Mouse (Mus musculus): ENCODE data around the gene Ptch1. TPM values are rescaled to one million over a fixed set of nuclear protein-coding genes. Genes with fewer than 3 reads are reported as not detected.
A peak's percentile ranks its signal among the peaks of the same experiment; 100 is the strongest.

Gene Ptch1
- total RNA-seq, 1 experiment = 21.6 TPM

DNA sequence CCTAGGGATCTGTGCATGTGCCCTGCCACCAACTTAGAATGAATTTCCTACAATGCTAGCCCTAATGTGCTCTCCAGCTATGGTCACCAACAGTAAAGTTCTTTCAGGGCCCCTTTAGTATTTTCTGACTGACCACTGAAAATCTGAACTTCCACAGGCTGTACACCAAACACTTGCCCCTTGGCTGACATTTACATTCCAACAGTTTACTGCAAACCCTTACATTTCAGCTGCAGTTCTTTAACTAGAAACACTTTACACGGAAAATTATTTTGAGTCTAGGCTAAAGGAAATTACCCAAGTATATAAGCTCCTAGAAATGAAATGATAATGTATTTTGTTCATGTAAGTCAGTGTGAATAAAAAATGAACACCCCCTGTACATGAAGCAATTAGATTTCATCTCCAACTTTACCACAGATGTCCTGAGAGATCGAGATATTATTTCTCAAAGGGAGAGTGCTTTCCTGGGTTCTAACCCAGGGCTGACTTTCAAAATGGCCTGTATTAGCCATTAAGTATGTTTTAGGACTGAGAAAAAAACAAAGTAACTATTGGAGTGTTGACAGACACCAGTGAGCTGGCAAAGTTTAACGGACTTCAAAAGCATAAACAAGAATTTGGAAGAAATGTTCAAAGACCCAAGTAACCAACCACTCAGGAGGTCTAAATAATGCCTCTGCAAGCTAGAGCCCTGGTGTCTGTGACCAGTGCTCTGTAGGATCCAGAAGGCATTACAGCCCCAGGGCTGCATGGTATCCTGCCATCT, 43.6 kb downstream of the Ptch1 start:
- Histone ChIP-seq H3K9me3 (ENCODE audit: control insufficient read depth, insufficient read depth, low read depth, low read length) (no peaks in the 10 kb centered on the region), H3K4me1 (ENCODE audit: control insufficient read depth in 2 of 2, insufficient read depth in 2 of 2, low read length in 2 of 2, poor library complexity in 1 of 2) (peaks cover 28 to 31% of the 10 kb centered on the region in 2 experiments), H3K27ac (ENCODE audit: insufficient read depth, low read depth, low read length, poor library complexity, severe bottlenecking) (peak overlapping the region; percentile 82), H3K36me3 (ENCODE audit: control insufficient read depth, insufficient read depth, low read length, poor library complexity, severe bottlenecking) (peaks cover 38% of the 10 kb centered on the region), H3K4me3 (ENCODE audit: insufficient read depth in 1 of 2, low read depth in 1 of 2, low read length in 2 of 2, poor library complexity in 1 of 2, severe bottlenecking in 1 of 2) (peak overlapping the region in 1 of 2 experiments; percentile 35; a peak in 2 of 4 replicates), H3K9ac (ENCODE audit: insufficient read depth, low read depth, low read length, poor library complexity, severe bottlenecking) (no peak overlapping the region)
- no peak for TF ChIP-seq ZC3H11A (IDR thresholded peaks at IDR 0.05; ENCODE audit: borderline replicate concordance, low read depth, low read length)
- no peak for TF ChIP-seq HCFC1 (IDR thresholded peaks at IDR 0.05; ENCODE audit: borderline replicate concordance, insufficient read depth, low read length)
- no peak for TF ChIP-seq MAFK (IDR thresholded peaks at IDR 0.05; ENCODE audit: insufficient read depth, low read depth, low read length)
- TF ChIP-seq CHD2 (IDR thresholded peaks at IDR 0.05; ENCODE audit: low read depth, low read length) = no peak
- in situ Hi-C loops (cut with MboI; ENCODE audit: low sequenced_read_pairs in 2 of 2, unreplicated experiment in 2 of 2) = no loop called here
- no peak for DNase-seq (ENCODE audit: low read depth, low spot score)

- no peak for DNase-seq (ENCODE audit: low read depth, low spot score)
- no peak for TF ChIP-seq ZC3H11A (IDR thresholded peaks at IDR 0.05; ENCODE audit: borderline replicate concordance, low read depth, low read length)
- TF ChIP-seq ZNF384 (IDR thresholded peaks at IDR 0.05; ENCODE audit: low read depth, low read length) = no peak
- no peak for TF ChIP-seq CHD2 (IDR thresholded peaks at IDR 0.05; ENCODE audit: low read depth, low read length)
- no peak for TF ChIP-seq MAFK (IDR thresholded peaks at IDR 0.05; ENCODE audit: insufficient read depth, low read depth, low read length)
- TF ChIP-seq HCFC1 (IDR thresholded peaks at IDR 0.05; ENCODE audit: borderline replicate concordance, insufficient read depth, low read length) = no peak
- H3K9ac ChIP-seq (ENCODE audit: insufficient read depth, low read depth, low read length, poor library complexity, severe bottlenecking) = no peak overlapping the region
- H3K4me1 ChIP-seq (ENCODE audit: control insufficient read depth in 2 of 2, insufficient read depth in 2 of 2, low read length in 2 of 2, poor library complexity in 1 of 2) = peaks cover 25 to 33% of the 10 kb centered on the region in 2 experiments
- H3K27ac ChIP-seq (ENCODE audit: insufficient read depth, low read depth, low read length, poor library complexity, severe bottlenecking) = peak overlapping the region; percentile 42; the same call in 1 of the 2 replicates
- H3K9me3 ChIP-seq (ENCODE audit: control insufficient read depth, insufficient read depth, low read depth, low read length) = no peaks in the 10 kb centered on the region
- peak overlapping the region; percentile 1 to 3; a peak in 2 of 4 replicates for H3K4me3 ChIP-seq (ENCODE audit: insufficient read depth in 1 of 2, low read depth in 1 of 2, low read length in 2 of 2, poor library complexity in 1 of 2, severe bottlenecking in 1 of 2)
- in situ Hi-C loops (cut with MboI; ENCODE audit: low sequenced_read_pairs in 2 of 2, unreplicated experiment in 2 of 2) = no loop called here
- H3K36me3 ChIP-seq (ENCODE audit: control insufficient read depth, insufficient read depth, low read length, poor library complexity, severe bottlenecking) = peaks cover 40% of the 10 kb centered on the region
These were observed 44.5 kb downstream of the Ptch1 start for GRCm38 (mm10) chr13:63528852-63529251.

GRCm38 (mm10) chr13:63528164-63528675, 45.2 kb downstream of the Ptch1 start:
- DNase-seq (ENCODE audit: low read depth, low spot score) = no peak
- Histone ChIP-seq H3K36me3 (ENCODE audit: control insufficient read depth, insufficient read depth, low read length, poor library complexity, severe bottlenecking) (peaks cover 35% of the 10 kb centered on the region), H3K4me3 (ENCODE audit: insufficient read depth in 1 of 2, low read depth in 1 of 2, low read length in 2 of 2, poor library complexity in 1 of 2, severe bottlenecking in 1 of 2) (peak overlapping the region; percentile 1 to 3; a peak in 2 of 4 replicates), H3K9ac (ENCODE audit: insufficient read depth, low read depth, low read length, poor library complexity, severe bottlenecking) (no peak overlapping the region), H3K9me3 (ENCODE audit: control insufficient read depth, insufficient read depth, low read depth, low read length) (no peaks in the 10 kb centered on the region), H3K27ac (ENCODE audit: insufficient read depth, low read depth, low read length, poor library complexity, severe bottlenecking) (peak overlapping the region; percentile 13; the same call in 1 of the 2 replicates), H3K4me1 (ENCODE audit: control insufficient read depth in 2 of 2, insufficient read depth in 2 of 2, low read length in 2 of 2, poor library complexity in 1 of 2) (peaks cover 25 to 33% of the 10 kb centered on the region in 2 experiments)
- TF ChIP-seq CHD2 (IDR thresholded peaks at IDR 0.05; ENCODE audit: low read depth, low read length) (no peak), ZC3H11A (IDR thresholded peaks at IDR 0.05; ENCODE audit: borderline replicate concordance, low read depth, low read length) (no peak), MAFK (IDR thresholded peaks at IDR 0.05; ENCODE audit: insufficient read depth, low read depth, low read length) (no peak)
- in situ Hi-C loops (cut with MboI; ENCODE audit: low sequenced_read_pairs in 2 of 2, unreplicated experiment in 2 of 2) = no loop called here

- Histone ChIP-seq H3K27ac (ENCODE audit: insufficient read depth, low read depth, low read length, poor library complexity, severe bottlenecking) (no peak overlapping the region), H3K4me3 (ENCODE audit: insufficient read depth in 1 of 2, low read depth in 1 of 2, low read length in 2 of 2, poor library complexity in 1 of 2, severe bottlenecking in 1 of 2) (no peak overlapping the region), H3K9ac (ENCODE audit: insufficient read depth, low read depth, low read length, poor library complexity, severe bottlenecking) (no peak overlapping the region), H3K36me3 (ENCODE audit: control insufficient read depth, insufficient read depth, low read length, poor library complexity, severe bottlenecking) (peaks cover 31% of the 10 kb centered on the region), H3K9me3 (ENCODE audit: control insufficient read depth, insufficient read depth, low read depth, low read length) (no peaks in the 10 kb centered on the region), H3K4me1 (ENCODE audit: control insufficient read depth in 2 of 2, insufficient read depth in 2 of 2, low read length in 2 of 2, poor library complexity in 1 of 2) (peaks cover 21 to 23% of the 10 kb centered on the region in 2 experiments)
- TF ChIP-seq ZC3H11A (IDR thresholded peaks at IDR 0.05; ENCODE audit: borderline replicate concordance, low read depth, low read length) = no peak
- TF ChIP-seq MAFK (IDR thresholded peaks at IDR 0.05; ENCODE audit: insufficient read depth, low read depth, low read length) = no peak
- TF ChIP-seq ZNF384 (IDR thresholded peaks at IDR 0.05; ENCODE audit: low read depth, low read length) = no peak
- TF ChIP-seq CHD2 (IDR thresholded peaks at IDR 0.05; ENCODE audit: low read depth, low read length) = no peak
- TF ChIP-seq HCFC1 (IDR thresholded peaks at IDR 0.05; ENCODE audit: borderline replicate concordance, insufficient read depth, low read length) = no peak
- DNase-seq (ENCODE audit: low read depth, low spot score) = no peak
- in situ Hi-C loops (cut with MboI; ENCODE audit: low sequenced_read_pairs in 2 of 2, unreplicated experiment in 2 of 2) = no loop called here
These were observed 47.7 kb downstream of the Ptch1 start for GRCm38 (mm10) chr13:63525571-63526197.
